Mouse (Mus musculus) olfactory bulb, adult 2 months (tissue): ENCODE data around the gene Cdkal1. TPM values are rescaled to one million over a fixed set of nuclear protein-coding genes. Genes with fewer than 3 reads are reported as not detected.

Experiments
- H3K27ac ChIP-seq: fragments of 200-500 bp; 2 replicates; pipeline ENCODE4 v1.5.1; 2012; ENCODE audit warnings: low read depth, low read length; ENCODE audit not compliant: insufficient read depth
- H3K4me1 ChIP-seq: fragments of 200-500 bp; 2 replicates; pipeline ENCODE4 v1.6.1; 2012; ENCODE audit warnings: low read length; ENCODE audit not compliant: control insufficient read depth, insufficient read depth
- H3K4me3 ChIP-seq: fragments of 200-500 bp; 2 replicates; pipeline ENCODE4 v1.5.1; 2012; ENCODE audit warnings: mild to moderate bottlenecking, low read depth, low read length, moderate library complexity; ENCODE audit not compliant: insufficient read depth
- CTCF ChIP-seq: fragments of 200-500 bp; IDR thresholded peaks from 2 replicates; pipeline ENCODE4 v1.5.1; 2012; ENCODE audit warnings: low read depth, mild to moderate bottlenecking, low read length, moderate library complexity; ENCODE audit not compliant: insufficient read depth
- POLR2A ChIP-seq: fragments of 200-500 bp; IDR thresholded peaks from 2 replicates; pipeline ENCODE4 v1.6.1; 2012; ENCODE audit warnings: mild to moderate bottlenecking, low read depth, low read length, moderate library complexity; ENCODE audit not compliant: insufficient read depth
- WGBS: fragments of 180-500 bp; shearing (Covaris S2); methylation state at CpG from one replicate; pipeline ENCODE4 v1.1.7; 2018; 5-methylcytosine and 5-hydroxymethylcytosine counted together
- polyA plus RNA-seq: library from polyadenylated mRNA; stranded (reverse); fragments of >200 nt; gene quantifications from 2 replicates; pipeline ENCODE4 v1.2.4, GENCODE M21; 2012; ENCODE audit warnings: low replicate concordance; ENCODE audit not compliant: missing spikeins, insufficient read depth, insufficient read length

Gene Cdkal1
- polyA plus RNA-seq, 1 experiment: not detected

GRCm38 (mm10) chr13:29235065-29235464, 620.4 kb downstream of the Cdkal1 start:
- Histone ChIP-seq H3K27ac (no peak overlapping the region), H3K4me3 (no peak overlapping the region), H3K4me1 (peaks cover 5% of the 10 kb centered on the region; the same call in 1 of the 2 replicates)
- 82% methylated on average over 4 of the region's 4 CpGs for WGBS
- no peak for TF ChIP-seq CTCF
- no peak for TF ChIP-seq POLR2A

DNA sequence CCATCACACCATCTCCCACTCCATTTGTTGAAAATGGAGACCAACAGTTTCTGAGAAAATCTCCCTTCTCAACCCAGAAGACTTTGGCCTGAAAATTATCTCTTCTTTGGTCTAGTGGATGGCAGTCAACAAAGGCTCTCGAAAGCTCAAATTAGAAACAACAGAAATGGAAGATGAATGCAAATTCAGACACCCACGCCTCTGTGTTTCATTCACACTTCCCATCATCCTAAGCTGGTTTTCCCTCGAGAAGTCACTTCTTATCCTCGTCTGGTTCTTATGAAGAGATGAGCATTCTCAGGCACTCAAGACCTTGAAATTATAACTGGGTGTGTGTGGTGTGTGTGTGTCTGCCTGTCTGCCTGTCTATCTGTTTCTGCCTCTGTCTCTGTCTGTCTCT, 621.0 kb downstream of the Cdkal1 start:
- WGBS: 68% methylated on average over 4 of the region's 4 CpGs
- no peak overlapping the region for H3K27ac ChIP-seq
- TF ChIP-seq CTCF: no peak
- H3K4me3 ChIP-seq: no peak overlapping the region
- H3K4me1 ChIP-seq: peaks cover 5% of the 10 kb centered on the region; the same call in 1 of the 2 replicates

DNA sequence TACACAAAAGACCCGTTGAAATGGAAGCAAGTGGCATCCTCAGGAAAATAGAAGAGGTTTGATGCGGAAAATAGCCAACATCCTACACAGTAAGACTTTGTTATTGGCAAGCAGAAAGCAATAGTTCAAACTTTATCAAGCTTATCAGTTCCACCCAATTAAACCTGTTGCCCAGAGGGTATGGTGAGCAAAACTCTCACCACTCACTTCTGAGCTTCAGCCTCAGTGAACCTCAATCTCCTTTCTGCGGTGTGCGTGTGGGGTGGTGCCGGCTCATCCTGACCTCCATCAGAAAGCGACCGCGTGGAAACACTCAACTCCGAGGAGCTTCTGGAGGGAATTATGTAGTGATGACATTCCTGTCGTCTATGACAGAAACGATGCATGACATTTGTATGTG, 621.5 kb downstream of the Cdkal1 start:
- TF ChIP-seq POLR2A (no peak), CTCF (no peak)
- H3K4me1 ChIP-seq: peaks cover 5% of the 10 kb centered on the region; the same call in 1 of the 2 replicates
- no peak overlapping the region for H3K4me3 ChIP-seq
- WGBS: 60% methylated on average over 11 of the region's 11 CpGs
- no peak overlapping the region for H3K27ac ChIP-seq

GRCm38 (mm10) chr13:29232681-29233080, 622.8 kb downstream of the Cdkal1 start:
- Histone ChIP-seq H3K4me1 (peaks cover 5% of the 10 kb centered on the region; the same call in 1 of the 2 replicates), H3K4me3 (no peak overlapping the region), H3K27ac (no peak overlapping the region)
- WGBS: 45% methylated on average over 4 of the region's 4 CpGs
- no peak for TF ChIP-seq POLR2A
- no peak for TF ChIP-seq CTCF

- Histone ChIP-seq H3K4me3 (no peak overlapping the region), H3K27ac (no peak overlapping the region), H3K4me1 (peaks cover 5% of the 10 kb centered on the region)
- TF ChIP-seq CTCF (no peak), POLR2A (no peak)
- WGBS: 75% methylated on average over 5 of the region's 5 CpGs
These were observed 630.7 kb downstream of the Cdkal1 start for GRCm38 (mm10) chr13:29224815-29225214.

DNA sequence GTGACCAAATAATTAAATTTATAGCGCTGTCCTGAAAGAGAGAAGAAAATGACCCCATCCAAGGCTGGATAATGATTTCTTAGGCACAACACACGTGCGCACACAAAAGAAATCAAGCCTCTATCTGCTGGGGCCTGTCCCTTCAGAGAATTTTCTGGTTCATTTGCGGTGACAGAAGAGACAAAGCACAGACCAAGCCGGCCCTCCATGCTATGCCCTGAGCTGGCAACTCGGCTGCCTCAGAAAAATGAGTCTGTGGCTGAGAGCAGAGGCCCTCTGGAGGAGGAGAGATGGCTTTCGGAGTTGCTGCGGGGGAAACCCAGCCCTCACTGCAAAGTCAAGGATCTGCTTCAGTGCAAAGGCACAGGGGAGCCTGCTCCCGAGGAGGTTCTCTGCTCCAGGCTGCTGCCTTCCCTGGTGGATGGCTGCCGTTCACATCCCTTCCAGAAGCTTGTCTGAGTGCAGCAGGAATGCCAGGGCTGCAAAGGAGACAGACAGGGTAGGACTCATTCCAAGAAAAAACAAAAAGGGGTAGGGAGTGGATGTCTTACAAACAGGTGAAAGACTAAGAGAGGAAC, 633.1 kb downstream of the Cdkal1 start:
- no peak overlapping the region for H3K4me3 ChIP-seq
- TF ChIP-seq POLR2A (no peak), CTCF (no peak)
- no peak overlapping the region for H3K27ac ChIP-seq
- H3K4me1 ChIP-seq: peaks cover 5% of the 10 kb centered on the region
- WGBS: 39% methylated on average over 10 of the region's 10 CpGs

- Histone ChIP-seq H3K27ac (no peak overlapping the region), H3K4me1 (peaks cover 5% of the 10 kb centered on the region), H3K4me3 (no peak overlapping the region)
- no peak for TF ChIP-seq CTCF
- no peak for TF ChIP-seq POLR2A
- 86% methylated on average over 5 of the region's 5 CpGs for WGBS
These were observed 633.8 kb downstream of the Cdkal1 start for GRCm38 (mm10) chr13:29221646-29222045.

DNA sequence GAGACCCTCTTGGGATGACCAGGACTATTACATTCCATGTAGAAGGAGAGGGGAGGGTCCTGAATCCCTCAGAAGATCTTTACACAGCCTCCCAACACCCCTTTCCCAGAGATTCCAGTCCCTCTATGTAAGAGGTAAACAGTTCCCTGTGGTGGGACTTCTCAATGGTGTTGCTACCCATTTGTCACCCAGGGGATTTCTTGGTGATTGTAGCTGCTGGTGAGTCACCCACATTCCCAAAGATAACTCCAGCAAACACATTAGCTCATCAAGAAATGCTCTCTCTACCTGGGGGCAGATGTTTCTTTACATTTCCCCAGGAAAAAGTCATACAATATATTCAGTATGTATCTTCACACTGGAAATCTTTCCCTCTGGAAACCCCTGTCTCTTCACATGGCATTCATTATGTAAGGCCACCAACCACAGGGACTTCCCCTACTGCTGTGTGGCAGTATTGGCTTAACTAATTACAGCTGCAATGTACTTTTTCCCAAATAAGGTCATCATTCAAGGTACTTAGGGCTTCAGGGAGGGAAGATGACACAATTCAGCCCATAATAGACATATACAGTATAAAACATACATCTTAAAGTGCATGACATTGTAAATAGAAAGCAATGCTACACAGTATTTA, 636.8 kb downstream of the Cdkal1 start:
- no peak for TF ChIP-seq POLR2A
- no peak for TF ChIP-seq CTCF
- H3K27ac ChIP-seq: no peak overlapping the region
- H3K4me3 ChIP-seq: no peak overlapping the region
- peaks cover 5% of the 10 kb centered on the region for H3K4me1 ChIP-seq

DNA sequence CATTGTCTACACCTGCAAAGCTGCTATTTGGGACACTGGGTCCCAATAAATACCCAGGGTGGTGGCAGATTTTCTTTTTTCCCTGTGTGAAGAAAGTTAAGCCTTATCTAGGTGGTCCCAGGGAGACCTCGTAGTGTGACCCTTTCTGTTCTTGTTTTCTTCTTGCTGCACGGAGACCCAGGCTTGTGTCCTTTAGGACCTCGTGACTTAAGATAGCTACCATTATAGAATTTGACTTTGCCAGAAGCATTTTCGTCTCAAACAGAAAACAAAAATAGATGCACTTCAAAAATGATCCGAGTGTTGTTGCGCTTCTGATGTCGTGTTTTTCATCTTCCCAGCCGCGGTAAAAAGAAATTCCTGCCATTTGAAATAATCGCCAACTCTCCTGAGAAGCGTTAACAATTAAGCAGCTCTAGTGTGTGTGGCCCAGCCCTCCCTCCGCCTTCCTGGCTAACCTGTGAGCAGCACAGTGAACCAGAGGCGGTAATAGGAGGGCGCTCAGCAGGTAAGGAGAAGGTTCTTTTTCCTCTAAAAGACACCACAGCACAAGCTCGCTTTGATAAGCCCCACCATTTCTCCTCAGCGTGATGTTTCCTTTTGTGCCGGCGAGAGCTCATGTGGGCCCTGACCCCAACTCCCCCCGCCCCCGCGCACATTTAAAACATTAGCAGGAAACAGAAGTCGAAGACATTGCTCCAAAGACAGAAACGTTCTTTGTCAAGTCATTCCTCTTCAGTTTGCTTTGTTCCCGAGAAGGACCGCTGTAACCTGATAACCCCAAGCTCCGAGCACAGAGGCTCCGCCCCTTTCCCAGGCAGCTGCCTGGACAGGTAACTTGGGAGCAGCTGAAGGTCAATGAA, 645.1 kb downstream of the Cdkal1 start:
- no peak for TF ChIP-seq POLR2A
- Histone ChIP-seq H3K27ac (no peak overlapping the region), H3K4me1 (peaks cover 6% of the 10 kb centered on the region), H3K4me3 (peak overlapping the region; percentile 34)
- WGBS: 10% methylated on average over 27 of the region's 27 CpGs
